Mouse (Mus musculus) CH12.LX (cell line): ENCODE data around the gene Rab20.

Source experiments
- BHLHE40 ChIP-seq: IDR thresholded peaks from 2 replicates; pipeline ENCODE4 v1.6.1; 2011; ENCODE audit warnings: mild to moderate bottlenecking, low read depth, low read length, improper control_type of control experiment
- CTCF ChIP-seq, 2 experiments: IDR thresholded peaks in 1 of 2; conservative IDR thresholded peaks in 1 of 2; 2 replicates each; pipeline ENCODE4 v1.5.1; 2011 to 2012; ENCODE audit warnings: low read depth in 2 of 2, low read length in 2 of 2, improper control_type of control experiment in 1 of 2, inconsistent platforms in 1 of 2, mild to moderate bottlenecking in 1 of 2, moderate library complexity in 1 of 2
- POLR2A ChIP-seq: IDR thresholded peaks from 2 replicates; pipeline ENCODE4 v1.6.1; 2011; ENCODE audit warnings: low read depth, mild to moderate bottlenecking, improper control_type of control experiment, low read length
- TBP ChIP-seq: conservative IDR thresholded peaks from 2 replicates; pipeline ENCODE4 v1.6.1; 2011; ENCODE audit warnings: low read depth, low read length, improper control_type of control experiment

GRCm38 (mm10) chr8:11462641-11463040 lies 15.9 kb downstream of the Rab20 start:
- no peak for TF ChIP-seq BHLHE40
- no peak for TF ChIP-seq POLR2A
- TF ChIP-seq TBP, result no peak
- no peak for TF ChIP-seq CTCF (conservative IDR thresholded peaks at IDR 0.05 in 1 of 2, IDR thresholded peaks at IDR 0.05 in 1 of 2; ENCODE audit: low read depth in 2 of 2, low read length in 2 of 2)
